Mouse (Mus musculus) neural tube, embryonic 13.5 days (tissue): ENCODE data around the gene Col1a2. TPM values are rescaled to one million over a fixed set of nuclear protein-coding genes. Genes with fewer than 3 reads are reported as not detected.

Source experiments
- ATAC-seq: fragments of 200-750 bp; cut with Nextera tagmentation; 2 replicates; pipeline ENCODE4 v1.8.0; 2017; ENCODE audit warnings: low read depth, mild to moderate bottlenecking, moderate TSS enrichment, moderate library complexity
- H3K27ac ChIP-seq: fragments of 300-500 bp; sonication (generic); replicated peaks from 2 replicates; pipeline ENCODE4 v1.5.1; 2015; ENCODE audit warnings: moderate library complexity, mild to moderate bottlenecking, inconsistent platforms
- H3K27me3 ChIP-seq: fragments of 300-500 bp; sonication (generic); 2 replicates; pipeline ENCODE4 v1.6.1; 2015; ENCODE audit warnings: mild to moderate bottlenecking, inconsistent platforms
- H3K36me3 ChIP-seq: fragments of 300-500 bp; sonication (generic); 2 replicates; pipeline ENCODE4 v1.6.1; 2015; ENCODE audit warnings: mild to moderate bottlenecking, inconsistent platforms
- H3K4me1 ChIP-seq: fragments of 300-500 bp; sonication (generic); replicated peaks from 2 replicates; pipeline ENCODE4 v1.6.1; 2015; ENCODE audit warnings: inconsistent platforms
- H3K4me2 ChIP-seq: fragments of 300-500 bp; sonication (generic); 2 replicates; pipeline ENCODE4 v1.6.1; 2015; ENCODE audit warnings: inconsistent platforms, mild to moderate bottlenecking, moderate library complexity
- H3K4me3 ChIP-seq: fragments of 300-500 bp; sonication (generic); 2 replicates; pipeline ENCODE4 v1.5.1; 2015; ENCODE audit warnings: mild to moderate bottlenecking, inconsistent platforms
- H3K9ac ChIP-seq: fragments of 300-500 bp; sonication (generic); 2 replicates; pipeline ENCODE4 v1.6.1; 2015; ENCODE audit warnings: moderate library complexity, mild to moderate bottlenecking, inconsistent platforms
- H3K9me3 ChIP-seq: fragments of 300-500 bp; sonication (generic); 2 replicates; pipeline ENCODE4 v1.6.1; 2016; ENCODE audit warnings: inconsistent platforms
- WGBS: fragments of 180-500 bp; shearing (Covaris S2); methylation state at CpG from one replicate; pipeline ENCODE4 v1.1.7; 2015; 5-methylcytosine and 5-hydroxymethylcytosine counted together
- polyA plus RNA-seq: library from polyadenylated mRNA; unstranded; fragments of >200 nt; fragmentation: Nextera tagmentation; extraction: Ambion mirVana; gene quantifications from 2 replicates; pipeline ENCODE4 v1.2.1, GENCODE M21; 2015

Col1a2 gene
- polyA plus RNA-seq, 1 experiment from 2014 or later, result 178 TPM

GRCm38 (mm10) chr6:4493666-4494065 is 10.9 kb upstream of the Col1a2 start:
- Histone ChIP-seq H3K36me3 (no peaks in the 10 kb centered on the region), H3K9ac (no peak overlapping the region), H3K27ac (no peak overlapping the region), H3K4me1 (0 out of 2 replicates have a peak, but pooled peaks cover 10% of the 10 kb centered on the region), H3K9me3 (no peaks in the 10 kb centered on the region), H3K27me3 (no peaks in the 10 kb centered on the region), H3K4me2 (no peak overlapping the region), H3K4me3 (no peak overlapping the region)
- ATAC-seq, result no peak
- WGBS, result 77% methylated on average over 2 of the region's 2 CpGs

DNA sequence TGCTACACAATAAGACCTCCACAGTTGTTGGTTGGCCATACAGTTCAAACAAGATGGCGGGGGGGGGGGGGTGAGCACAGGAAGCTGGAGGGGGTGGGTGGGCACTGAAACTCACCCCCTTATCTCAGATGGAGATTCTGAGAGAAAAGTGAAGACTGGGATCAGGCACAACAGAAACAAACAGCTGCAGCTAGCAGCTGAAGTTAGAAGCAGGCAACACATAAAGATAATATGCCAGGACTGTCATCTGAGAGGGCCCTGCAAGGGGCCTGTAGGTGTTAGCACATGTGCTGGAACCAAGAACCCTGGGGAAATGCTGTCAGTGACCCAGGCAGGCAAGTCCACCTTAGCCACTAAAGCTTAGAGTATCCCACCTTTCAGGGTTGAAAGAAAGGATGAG is 8.2 kb upstream of the Col1a2 start:
- Histone ChIP-seq H3K27ac (no peak overlapping the region), H3K4me2 (no peak overlapping the region), H3K36me3 (no peaks in the 10 kb centered on the region), H3K4me3 (no peak overlapping the region), H3K27me3 (no peaks in the 10 kb centered on the region), H3K4me1 (no peaks in the 10 kb centered on the region), H3K9ac (no peak overlapping the region), H3K9me3 (no peaks in the 10 kb centered on the region)
- WGBS, result 72% methylated on average over 1 of the region's 1 CpGs
- no peak for ATAC-seq

GRCm38 (mm10) chr6:4503106-4503505 is 1.5 kb upstream of the Col1a2 start:
- H3K9me3 ChIP-seq, result no peaks in the 10 kb centered on the region
- no peaks in the 10 kb centered on the region for H3K36me3 ChIP-seq
- no peak overlapping the region for H3K4me3 ChIP-seq
- no peak overlapping the region for H3K4me2 ChIP-seq
- H3K4me1 ChIP-seq, result peaks cover 11% of the 10 kb centered on the region
- peaks cover 31% of the 10 kb centered on the region for H3K27me3 ChIP-seq
- WGBS, result 0% methylated on average over 1 of the region's 1 CpGs
- no peak for ATAC-seq
- no peak overlapping the region for H3K27ac ChIP-seq
- H3K9ac ChIP-seq, result no peak overlapping the region

DNA sequence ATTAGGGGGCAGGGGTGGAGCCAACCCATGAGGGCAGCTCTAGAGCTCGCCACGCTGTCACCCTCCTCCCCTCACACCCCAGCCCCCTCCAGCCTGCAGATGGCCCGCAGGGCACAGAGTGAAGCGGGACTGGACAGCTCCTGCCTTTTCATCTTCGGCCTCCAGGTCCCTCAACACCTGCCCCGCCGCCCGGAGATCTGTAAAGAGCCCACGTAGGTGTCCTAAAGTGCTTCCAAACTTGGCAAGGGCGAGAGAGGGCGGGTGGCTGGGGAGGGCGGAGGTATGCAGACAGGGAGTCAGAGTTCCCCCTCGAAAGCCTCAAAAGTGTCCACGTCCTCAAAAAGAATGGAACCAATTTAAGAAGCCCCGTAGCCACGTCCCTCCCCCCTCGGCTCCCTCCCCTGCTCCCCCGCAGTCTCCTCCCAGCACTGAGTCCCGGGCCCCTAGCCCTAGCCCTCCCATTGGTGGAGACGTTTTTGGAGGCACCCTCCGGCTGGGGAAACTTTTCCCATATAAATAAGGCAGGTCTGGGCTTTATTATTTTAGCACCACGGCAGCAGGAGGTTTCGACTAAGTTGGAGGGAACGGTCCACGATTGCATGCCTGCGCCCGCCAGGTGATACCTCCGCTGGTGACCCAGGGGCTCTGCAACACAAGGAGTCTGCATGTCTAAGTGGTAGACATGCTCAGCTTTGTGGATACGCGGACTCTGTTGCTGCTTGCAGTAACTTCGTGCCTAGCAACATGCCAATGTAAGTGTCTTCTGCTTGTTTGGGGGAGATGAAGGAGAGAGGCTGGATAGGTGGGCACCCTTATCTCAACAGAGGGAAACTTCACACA is 764 bp downstream of the Col1a2 start:
- Histone ChIP-seq H3K27ac (peak overlapping the region; percentile 38; the same call in 1 of the 2 replicates), H3K4me3 (peak overlapping the region; percentile 38), H3K9me3 (no peaks in the 10 kb centered on the region), H3K4me1 (peaks cover 11% of the 10 kb centered on the region), H3K4me2 (peak overlapping the region; percentile 63), H3K9ac (peak overlapping the region; percentile 54), H3K36me3 (no peaks in the 10 kb centered on the region), H3K27me3 (peaks cover 31% of the 10 kb centered on the region)
- under 1% methylated on average over 31 of the region's 31 CpGs for WGBS
- ATAC-seq, result peak; percentile 84

DNA sequence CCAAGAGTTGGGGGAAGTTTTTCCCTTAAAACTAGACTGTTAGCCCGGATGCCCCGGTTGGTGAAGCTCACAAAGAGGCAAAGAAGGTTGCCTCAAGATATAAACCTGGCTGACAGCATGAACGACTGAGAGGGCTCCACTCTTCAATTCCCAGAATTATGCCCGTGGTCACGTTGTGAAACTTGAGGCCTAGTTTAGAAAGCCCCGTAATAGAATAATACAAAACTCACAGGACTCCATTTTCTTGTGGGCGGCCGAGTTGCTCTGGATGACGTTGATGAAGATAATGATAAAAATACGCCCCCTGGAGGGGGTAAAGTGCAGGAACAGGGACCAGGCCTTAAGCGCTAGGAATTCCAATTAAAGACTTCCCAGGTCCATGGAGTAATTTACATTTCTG is 1.5 kb downstream of the Col1a2 start:
- 8% methylated on average over 11 of the region's 11 CpGs for WGBS
- Histone ChIP-seq H3K9me3 (no peaks in the 10 kb centered on the region), H3K4me3 (peak overlapping the region; percentile 38), H3K27me3 (peaks cover 31% of the 10 kb centered on the region), H3K27ac (peak overlapping the region; percentile 38; the same call in 1 of the 2 replicates), H3K9ac (peak overlapping the region; percentile 54; the same call in 1 of the 2 replicates), H3K4me1 (peaks cover 11% of the 10 kb centered on the region), H3K4me2 (peak overlapping the region; percentile 63), H3K36me3 (no peaks in the 10 kb centered on the region)
- no peak for ATAC-seq

DNA sequence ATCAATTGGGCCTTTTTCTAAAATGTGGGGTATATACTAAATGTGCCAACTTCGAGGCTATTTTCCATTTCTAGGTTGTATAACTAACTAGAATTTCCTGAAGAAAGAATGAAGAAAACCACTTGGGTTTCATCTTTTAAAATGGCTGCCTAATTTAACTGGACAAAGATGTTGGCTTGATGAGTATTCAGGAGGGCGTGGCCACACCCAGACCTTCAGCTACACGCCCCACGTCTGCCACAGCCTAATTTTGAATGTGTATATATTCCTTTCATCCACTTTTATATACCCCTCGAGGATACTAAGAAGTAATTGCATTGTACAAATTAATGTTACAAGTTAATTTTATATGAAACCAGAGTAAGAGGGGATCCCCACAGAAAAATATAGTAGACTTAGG is 2.2 kb downstream of the Col1a2 start:
- H3K9ac ChIP-seq, result no peak overlapping the region
- H3K27ac ChIP-seq, result no peak overlapping the region
- no peaks in the 10 kb centered on the region for H3K36me3 ChIP-seq
- peak overlapping the region; percentile 63 for H3K4me2 ChIP-seq
- peaks cover 31% of the 10 kb centered on the region for H3K27me3 ChIP-seq
- H3K4me3 ChIP-seq, result peak overlapping the region; percentile 38
- WGBS, result 69% methylated on average over 5 of the region's 5 CpGs
- peaks cover 11% of the 10 kb centered on the region for H3K4me1 ChIP-seq
- no peak for ATAC-seq
- H3K9me3 ChIP-seq, result no peaks in the 10 kb centered on the region

DNA sequence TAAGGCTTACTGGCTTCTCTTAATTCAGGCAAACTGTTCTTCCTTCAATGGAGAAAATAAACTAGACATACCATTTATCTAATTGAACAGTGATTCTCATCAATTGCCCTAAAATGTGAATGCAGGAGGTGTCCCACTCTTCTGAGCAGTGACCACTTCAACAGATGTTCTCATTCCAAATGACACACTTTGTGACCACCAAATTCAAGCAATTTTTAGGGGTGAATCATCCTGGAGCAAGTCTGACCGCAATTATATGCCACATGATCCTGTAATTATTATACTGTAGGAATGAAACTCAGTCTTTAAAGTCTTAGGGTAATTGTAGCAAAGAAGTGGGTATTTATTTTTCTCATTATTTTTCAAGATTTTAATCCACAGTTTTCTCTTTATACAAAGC is 2.7 kb downstream of the Col1a2 start:
- H3K27me3 ChIP-seq, result peaks cover 27% of the 10 kb centered on the region
- peaks cover 11% of the 10 kb centered on the region for H3K4me1 ChIP-seq
- no peak overlapping the region for H3K27ac ChIP-seq
- H3K36me3 ChIP-seq, result no peaks in the 10 kb centered on the region
- WGBS, result 80% methylated on average over 1 of the region's 1 CpGs
- H3K4me3 ChIP-seq, result peak overlapping the region; percentile 38; the same call in 1 of the 2 replicates
- H3K4me2 ChIP-seq, result peak overlapping the region; percentile 63
- no peak overlapping the region for H3K9ac ChIP-seq
- no peak for ATAC-seq
- H3K9me3 ChIP-seq, result no peaks in the 10 kb centered on the region

- Histone ChIP-seq H3K4me2 (peak overlapping the region; percentile 24; the same call in 1 of the 2 replicates), H3K4me3 (no peak overlapping the region; the same call in 1 of the 2 replicates), H3K4me1 (peaks cover 11% of the 10 kb centered on the region), H3K36me3 (no peaks in the 10 kb centered on the region), H3K9me3 (no peaks in the 10 kb centered on the region), H3K27me3 (peaks cover 27% of the 10 kb centered on the region), H3K27ac (no peak overlapping the region), H3K9ac (no peak overlapping the region)
- 75% methylated on average over 4 of the region's 4 CpGs for WGBS
- ATAC-seq, result no peak
Observed at GRCm38 (mm10) chr6:4508279-4508678, 3.7 kb downstream of the Col1a2 start.

GRCm38 (mm10) chr6:4509395-4509794 is 4.8 kb downstream of the Col1a2 start:
- Histone ChIP-seq H3K27ac (no peak overlapping the region), H3K9me3 (no peaks in the 10 kb centered on the region), H3K4me2 (no peak overlapping the region), H3K4me1 (peaks cover 11% of the 10 kb centered on the region), H3K27me3 (peaks cover 20% of the 10 kb centered on the region), H3K4me3 (no peak overlapping the region), H3K9ac (no peak overlapping the region), H3K36me3 (no peaks in the 10 kb centered on the region)
- 69% methylated on average over 4 of the region's 4 CpGs for WGBS
- ATAC-seq, result no peak

GRCm38 (mm10) chr6:4514671-4515070 is 10.1 kb downstream of the Col1a2 start:
- no peaks in the 10 kb centered on the region for H3K9me3 ChIP-seq
- no peak for ATAC-seq
- H3K4me3 ChIP-seq, result no peak overlapping the region
- no peak overlapping the region for H3K4me2 ChIP-seq
- WGBS, result 97% methylated on average over 2 of the region's 2 CpGs
- H3K27me3 ChIP-seq, result no peaks in the 10 kb centered on the region
- H3K27ac ChIP-seq, result no peak overlapping the region
- H3K9ac ChIP-seq, result no peak overlapping the region
- H3K4me1 ChIP-seq, result no peaks in the 10 kb centered on the region
- H3K36me3 ChIP-seq, result no peaks in the 10 kb centered on the region

DNA sequence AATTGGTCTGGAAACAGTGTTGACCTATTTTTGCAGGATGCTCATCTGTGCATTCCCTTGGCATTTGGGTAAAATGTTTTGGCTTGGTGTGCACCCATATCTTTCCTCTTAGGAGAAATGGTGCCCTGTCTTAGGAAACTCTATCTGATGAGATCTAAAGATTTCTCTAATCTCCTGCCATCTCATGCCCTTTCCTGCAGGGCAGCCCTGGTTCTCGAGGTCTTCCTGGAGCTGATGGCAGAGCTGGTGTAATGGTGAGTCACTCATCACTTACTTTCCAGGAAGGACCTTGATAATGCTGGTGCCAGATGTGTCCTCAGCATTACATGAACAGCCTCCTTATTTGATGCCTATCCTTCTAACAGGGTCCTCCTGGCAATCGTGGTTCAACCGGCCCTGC is 16.4 kb downstream of the Col1a2 start:
- Histone ChIP-seq H3K9me3 (no peaks in the 10 kb centered on the region), H3K4me1 (no peaks in the 10 kb centered on the region), H3K27me3 (no peaks in the 10 kb centered on the region), H3K36me3 (no peaks in the 10 kb centered on the region), H3K4me2 (no peak overlapping the region), H3K4me3 (no peak overlapping the region), H3K9ac (no peak overlapping the region), H3K27ac (no peak overlapping the region)
- WGBS, result 89% methylated on average over 3 of the region's 3 CpGs
- ATAC-seq, result no peak

- peaks cover 8% of the 10 kb centered on the region for H3K4me1 ChIP-seq
- no peak overlapping the region for H3K4me2 ChIP-seq
- 0 out of 2 replicates have a peak overlapping the region, but pooled peaks have one; percentile 38 for H3K27ac ChIP-seq
- no peak overlapping the region for H3K4me3 ChIP-seq
- ATAC-seq, result 0 out of 2 replicates have a peak, but pooled peaks have one; percentile 23
- no peaks in the 10 kb centered on the region for H3K27me3 ChIP-seq
- no peaks in the 10 kb centered on the region for H3K36me3 ChIP-seq
- no peak overlapping the region for H3K9ac ChIP-seq
- no peaks in the 10 kb centered on the region for H3K9me3 ChIP-seq
- 62% methylated on average over 7 of the region's 7 CpGs for WGBS
Observed at GRCm38 (mm10) chr6:4528439-4528838, 23.8 kb downstream of the Col1a2 start.
